Mouse (Mus musculus) neural tube, embryonic 14.5 days (tissue): ENCODE measurements around the gene Tet1. TPM values are rescaled to one million over a fixed set of nuclear protein-coding genes. Genes with fewer than 3 reads are reported as not detected.
"Not testable (repeated sequence)": the region's sequence is repeated elsewhere in the genome, so short reads cannot be mapped to it uniquely, and the experiment has no call there.

Experiments
- ATAC-seq: fragments of 200-750 bp; cut with Nextera tagmentation; 2 replicates; pipeline ENCODE4 v1.8.0; 2017; ENCODE audit warnings: low read depth, mild to moderate bottlenecking, moderate TSS enrichment, moderate library complexity
- H3K27ac ChIP-seq: fragments of 300-500 bp; sonication (generic); 2 replicates; pipeline ENCODE4 v1.5.1; 2014; ENCODE audit warnings: low read depth, mild to moderate bottlenecking, control low read depth, low read length, moderate library complexity, mixed read lengths
- H3K27me3 ChIP-seq: fragments of 300-500 bp; sonication (generic); 2 replicates; pipeline ENCODE4 v1.6.1; 2014; ENCODE audit warnings: low read length; ENCODE audit not compliant: control insufficient read depth, insufficient read depth
- H3K36me3 ChIP-seq: fragments of 300-500 bp; sonication (generic); 2 replicates; pipeline ENCODE4 v1.6.1; 2014; ENCODE audit warnings: low read length, mixed read lengths; ENCODE audit not compliant: control insufficient read depth, insufficient read depth
- H3K4me1 ChIP-seq: fragments of 300-500 bp; sonication (generic); 2 replicates; pipeline ENCODE4 v1.6.1; 2014; ENCODE audit warnings: low read length; ENCODE audit not compliant: control insufficient read depth, insufficient read depth
- H3K4me2 ChIP-seq: fragments of 300-500 bp; sonication (generic); 2 replicates; pipeline ENCODE4 v1.6.1; 2014; ENCODE audit warnings: mild to moderate bottlenecking, low read depth, low read length, control low read depth
- H3K4me3 ChIP-seq: fragments of 300-500 bp; sonication (generic); 2 replicates; pipeline ENCODE4 v1.5.1; 2014; ENCODE audit warnings: low read depth, low read length, control low read depth, mixed read lengths
- H3K9ac ChIP-seq: fragments of 300-500 bp; sonication (generic); replicated peaks from 2 replicates; pipeline ENCODE4 v1.6.1; 2014; ENCODE audit warnings: low read depth, mild to moderate bottlenecking, control low read depth, low read length, mixed read lengths
- H3K9me3 ChIP-seq: fragments of 300-500 bp; sonication (generic); 2 replicates; pipeline ENCODE4 v1.6.1; 2016; ENCODE audit warnings: low read length; ENCODE audit not compliant: control insufficient read depth
- WGBS: fragments of 180-500 bp; shearing (Covaris S2); extraction: QIAGEN DNeasy Blood & Tissue Kit; methylation state at CpG from one replicate; pipeline ENCODE4 v1.1.7; 2014; 5-methylcytosine and 5-hydroxymethylcytosine counted together
- polyA plus RNA-seq: library from polyadenylated mRNA; unstranded; fragments of >200 nt; fragmentation: Nextera tagmentation; extraction: Ambion mirVana; gene quantifications from 2 replicates; pipeline ENCODE4 v1.2.1, GENCODE M21; 2014

The Tet1 gene
- 47.9 and 52.2 TPM in 2 replicates for polyA plus RNA-seq

DNA sequence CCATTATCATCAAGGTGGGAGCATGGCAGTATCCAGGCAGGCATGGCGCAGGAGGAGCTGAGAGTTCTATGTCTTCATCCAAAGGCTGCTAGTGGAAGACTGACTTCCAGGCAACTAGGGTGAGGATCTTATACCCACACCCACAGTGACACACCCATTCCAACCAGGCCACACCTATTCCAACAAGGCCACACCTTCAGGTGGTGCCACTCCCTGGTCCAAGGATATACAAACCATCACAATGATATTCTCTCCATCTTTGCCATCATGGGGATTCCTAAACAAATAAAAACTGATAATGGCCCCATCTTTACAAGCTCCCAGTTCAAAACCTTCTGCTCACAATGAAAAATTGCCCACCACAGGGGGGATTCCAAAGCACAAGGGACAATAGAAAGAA lies at the start of gene Tet1:
Gene Tet1, minus strand, starts transcription at position 101 of the 400 bp plus-strand sequence.
- WGBS, result no CpG with 5 or more reads among the region's 1 CpGs
- H3K4me1 ChIP-seq, H3K9me3 ChIP-seq, H3K9ac ChIP-seq, H3K27me3 ChIP-seq, H3K4me2 ChIP-seq, ATAC-seq, H3K4me3 ChIP-seq, H3K27ac ChIP-seq, H3K36me3 ChIP-seq: not testable (repeated sequence)

DNA sequence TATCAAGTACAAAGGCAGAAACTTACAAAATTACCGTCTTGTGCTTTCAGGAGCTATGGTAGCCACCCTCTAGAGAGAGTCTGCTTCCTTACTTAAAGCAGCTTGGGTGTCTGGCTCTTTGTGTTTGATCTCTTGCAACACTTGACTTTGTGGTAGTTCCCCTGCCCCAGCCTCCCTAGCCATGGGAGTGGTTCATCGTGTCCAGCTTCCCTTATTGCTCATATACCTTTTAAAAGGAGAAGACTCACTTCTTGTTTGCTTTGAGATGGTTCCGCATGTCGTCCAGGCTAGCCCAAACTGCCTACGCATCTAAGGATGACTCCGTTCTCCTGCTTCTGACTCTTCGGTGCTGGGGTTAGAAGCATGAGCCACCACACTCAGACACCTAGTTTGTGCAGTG lies 39.8 kb upstream of the Tet1 start:
- no peak overlapping the region for H3K4me2 ChIP-seq
- peaks cover 5% of the 10 kb centered on the region; the same call in 1 of the 2 replicates for H3K36me3 ChIP-seq
- H3K27me3 ChIP-seq, result no peaks in the 10 kb centered on the region
- no peak overlapping the region for H3K4me3 ChIP-seq
- no peak overlapping the region for H3K27ac ChIP-seq
- WGBS, result 98% methylated on average over 7 of the region's 7 CpGs
- H3K4me1 ChIP-seq, result no peaks in the 10 kb centered on the region
- no peaks in the 10 kb centered on the region for H3K9me3 ChIP-seq
- no peak overlapping the region for H3K9ac ChIP-seq
- ATAC-seq, result no peak

DNA sequence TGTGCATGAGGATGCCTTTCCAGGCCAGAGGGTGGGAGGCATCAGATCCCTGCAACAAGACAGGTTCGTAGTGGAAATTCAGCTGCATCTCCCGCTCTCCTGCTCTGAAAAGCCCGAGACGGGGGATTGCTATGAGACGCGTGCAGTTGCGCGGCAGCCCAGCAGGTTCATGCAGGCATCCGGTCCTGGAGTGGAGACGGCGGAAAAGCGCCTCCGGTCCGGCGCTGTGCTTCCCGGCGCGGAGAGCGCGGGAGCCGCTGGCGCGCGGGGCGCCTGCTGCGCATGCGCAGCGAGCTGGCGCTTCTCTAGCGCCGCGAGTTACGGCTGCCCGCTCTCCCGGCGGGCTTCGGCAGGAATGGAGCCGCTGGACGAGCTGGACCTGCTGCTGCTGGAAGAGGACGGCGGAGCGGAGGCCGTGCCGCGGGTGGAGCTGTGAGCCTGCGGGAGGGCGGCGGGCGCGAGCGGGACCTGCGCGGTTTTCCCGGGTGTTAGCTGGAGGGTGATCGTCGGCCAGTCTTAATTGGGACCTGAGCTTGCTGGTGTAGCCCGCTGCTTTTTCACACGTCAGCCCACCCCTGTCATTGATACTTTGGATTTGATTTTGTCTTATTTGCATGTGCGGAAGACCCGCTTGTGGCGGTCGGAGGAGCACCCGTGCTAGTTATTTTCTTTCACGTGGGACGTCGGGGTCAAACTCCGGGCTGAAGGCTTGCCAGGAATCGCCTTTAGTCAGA lies 38.1 kb upstream of the Tet1 start, which contains the start of gene Dna2:
Gene Dna2, plus strand, starts transcription at position 289 of the 734 bp plus-strand sequence.
- peak; percentile 95 for ATAC-seq
- peak within 1 kb of the TSS; percentile 62 for H3K4me2 ChIP-seq
- whole genome bisulfite sequencing, result under 1% methylated on average over 68 of the region's 68 CpGs
- peak within 1 kb of the TSS; percentile 68 for H3K4me3 ChIP-seq
- no peaks in the 10 kb centered on the region for H3K9me3 ChIP-seq
- H3K27me3 ChIP-seq, result no peaks in the 10 kb centered on the region
- no peaks in the 10 kb centered on the region for H3K4me1 ChIP-seq
- peak within 1 kb of the TSS; percentile 71 for H3K27ac ChIP-seq
- peak within 1 kb of the TSS; percentile 72 for H3K9ac ChIP-seq
- peaks cover 13% of the 10 kb centered on the region for H3K36me3 ChIP-seq

DNA sequence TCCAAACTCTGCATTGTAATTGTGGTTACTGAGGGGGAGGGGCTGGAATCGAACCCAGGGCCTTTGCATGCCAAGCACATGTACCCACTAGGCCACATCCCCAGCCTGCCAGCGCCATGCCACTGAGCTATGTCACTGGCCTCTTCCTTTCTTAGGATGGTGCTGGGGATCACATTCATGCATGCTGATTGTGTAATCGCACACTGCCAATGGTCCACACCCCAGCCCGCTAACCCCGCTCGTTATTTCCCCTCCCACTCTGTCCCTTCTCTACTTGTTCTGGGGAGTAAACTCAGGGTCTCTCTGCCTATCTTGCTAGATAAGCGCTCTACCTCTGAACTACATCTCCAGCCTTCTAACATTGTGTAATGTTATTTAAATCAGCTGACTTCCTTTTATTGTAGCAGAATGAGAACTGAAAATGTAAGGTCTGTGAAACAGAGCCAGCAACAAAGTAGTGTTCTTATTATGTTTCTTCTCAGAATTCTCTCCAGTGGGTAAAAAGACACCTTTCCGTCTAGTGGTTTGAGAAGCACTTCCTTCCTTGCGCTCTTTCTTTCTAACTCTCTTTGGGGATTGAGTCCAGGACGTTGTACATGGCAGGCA lies 36.3 kb upstream of the Tet1 start:
- Histone ChIP-seq H3K4me3 (no peak overlapping the region), H3K27ac (no peak overlapping the region), H3K4me2 (no peak overlapping the region), H3K36me3 (peaks cover 13% of the 10 kb centered on the region), H3K27me3 (no peaks in the 10 kb centered on the region), H3K4me1 (no peaks in the 10 kb centered on the region), H3K9me3 (no peaks in the 10 kb centered on the region), H3K9ac (no peak overlapping the region)
- WGBS, result 91% methylated on average over 10 of the region's 10 CpGs
- ATAC-seq, result no peak

DNA sequence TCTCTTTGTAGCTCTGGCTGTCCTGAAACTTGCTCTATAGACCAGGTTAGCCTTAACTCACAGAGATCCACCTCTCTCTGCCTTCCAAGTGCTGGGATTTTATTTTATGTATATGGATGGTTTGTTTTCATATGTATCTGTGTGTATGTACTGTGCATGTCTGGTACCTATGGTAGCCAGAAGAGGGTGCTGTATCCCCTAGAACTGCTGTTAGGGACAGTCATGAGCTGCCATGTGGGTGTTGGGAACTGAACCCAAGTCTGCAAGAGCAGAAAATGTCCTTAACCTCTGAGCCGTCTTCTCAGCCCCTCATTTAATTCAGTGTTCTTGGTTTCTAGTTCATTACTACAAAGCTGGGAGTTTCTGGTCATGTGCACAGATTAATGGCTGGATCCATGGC lies 23.6 kb upstream of the Tet1 start:
- H3K4me3 ChIP-seq, result no peak overlapping the region

DNA sequence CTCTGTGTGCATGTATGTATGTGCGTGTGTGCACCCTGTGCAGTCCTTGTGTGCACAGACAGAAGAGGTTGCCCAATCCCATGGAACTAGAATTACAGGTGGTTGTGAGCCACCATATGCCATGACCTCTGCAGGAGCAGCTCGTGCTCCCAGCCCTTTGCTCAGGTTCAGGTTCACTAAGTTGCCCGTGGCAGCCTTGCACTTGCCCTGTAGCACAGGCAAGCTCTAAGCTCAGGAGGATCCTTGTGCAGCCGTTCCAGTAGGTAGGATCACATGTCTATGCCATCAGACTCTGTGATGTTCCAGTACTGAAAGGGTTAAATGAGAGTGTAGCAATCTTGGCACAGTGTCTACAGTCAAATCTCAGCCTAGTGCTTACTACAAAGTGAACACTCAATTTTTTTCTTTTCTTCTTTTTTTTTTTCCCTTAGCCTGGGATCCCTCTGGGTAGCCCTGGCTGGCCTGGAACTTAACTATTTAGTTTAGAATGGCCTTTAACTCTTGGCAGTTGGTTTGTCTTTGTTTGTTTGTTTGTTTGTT lies 15.4 kb upstream of the Tet1 start:
- no peak overlapping the region for H3K4me2 ChIP-seq
- H3K36me3 ChIP-seq, result peaks cover 9% of the 10 kb centered on the region; the same call in 1 of the 2 replicates
- no peaks in the 10 kb centered on the region for H3K27me3 ChIP-seq
- ATAC-seq, result no peak
- H3K4me3 ChIP-seq, result no peak overlapping the region
- no peaks in the 10 kb centered on the region; the same call in 1 of the 2 replicates for H3K4me1 ChIP-seq
- 94% methylated on average over 4 of the region's 4 CpGs for WGBS
- no peaks in the 10 kb centered on the region for H3K9me3 ChIP-seq
- no peak overlapping the region for H3K9ac ChIP-seq
- H3K27ac ChIP-seq, result no peak overlapping the region

More for the DNA sequence above, 23.6 kb upstream of the Tet1 start:
- H3K4me2 ChIP-seq, result no peak overlapping the region
- no peaks in the 10 kb centered on the region for H3K9me3 ChIP-seq
- no peaks in the 10 kb centered on the region for H3K27me3 ChIP-seq
- H3K36me3 ChIP-seq, result peaks cover 21% of the 10 kb centered on the region
- no peak for ATAC-seq
- no peaks in the 10 kb centered on the region for H3K4me1 ChIP-seq
- WGBS, result 96% methylated on average over 1 of the region's 1 CpGs
- H3K9ac ChIP-seq, result no peak overlapping the region
- H3K27ac ChIP-seq, result no peak overlapping the region

DNA sequence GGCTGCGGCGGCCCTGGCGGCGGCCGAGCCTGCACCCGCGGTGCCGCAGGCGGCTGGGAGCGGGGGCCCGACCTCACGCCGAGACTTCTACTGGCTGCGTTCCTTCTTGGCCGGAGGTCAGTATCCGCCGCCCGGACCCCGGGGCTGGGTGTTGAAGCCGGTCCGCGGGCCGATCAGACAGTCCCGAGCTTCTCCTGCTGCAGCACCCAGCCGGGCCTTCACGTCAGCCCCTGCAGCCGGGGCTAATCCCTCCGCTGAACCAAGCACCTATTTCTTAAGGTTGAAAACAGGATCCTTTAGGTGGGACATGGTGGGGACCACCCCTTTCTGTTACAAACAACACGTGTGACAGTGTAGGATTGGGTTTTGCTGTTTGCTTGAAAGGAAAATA lies 12.0 kb upstream of the Tet1 start:
- Histone ChIP-seq H3K27me3 (no peaks in the 10 kb centered on the region), H3K36me3 (no peaks in the 10 kb centered on the region), H3K4me2 (peak overlapping the region; percentile 94), H3K27ac (peak overlapping the region; percentile 85), H3K9me3 (no peaks in the 10 kb centered on the region), H3K4me3 (peak overlapping the region; percentile 97), H3K4me1 (no peaks in the 10 kb centered on the region; the same call in 1 of the 2 replicates), H3K9ac (peak overlapping the region; percentile 95)
- WGBS, result under 1% methylated on average over 29 of the region's 29 CpGs
- ATAC-seq, result peak; percentile 76

DNA sequence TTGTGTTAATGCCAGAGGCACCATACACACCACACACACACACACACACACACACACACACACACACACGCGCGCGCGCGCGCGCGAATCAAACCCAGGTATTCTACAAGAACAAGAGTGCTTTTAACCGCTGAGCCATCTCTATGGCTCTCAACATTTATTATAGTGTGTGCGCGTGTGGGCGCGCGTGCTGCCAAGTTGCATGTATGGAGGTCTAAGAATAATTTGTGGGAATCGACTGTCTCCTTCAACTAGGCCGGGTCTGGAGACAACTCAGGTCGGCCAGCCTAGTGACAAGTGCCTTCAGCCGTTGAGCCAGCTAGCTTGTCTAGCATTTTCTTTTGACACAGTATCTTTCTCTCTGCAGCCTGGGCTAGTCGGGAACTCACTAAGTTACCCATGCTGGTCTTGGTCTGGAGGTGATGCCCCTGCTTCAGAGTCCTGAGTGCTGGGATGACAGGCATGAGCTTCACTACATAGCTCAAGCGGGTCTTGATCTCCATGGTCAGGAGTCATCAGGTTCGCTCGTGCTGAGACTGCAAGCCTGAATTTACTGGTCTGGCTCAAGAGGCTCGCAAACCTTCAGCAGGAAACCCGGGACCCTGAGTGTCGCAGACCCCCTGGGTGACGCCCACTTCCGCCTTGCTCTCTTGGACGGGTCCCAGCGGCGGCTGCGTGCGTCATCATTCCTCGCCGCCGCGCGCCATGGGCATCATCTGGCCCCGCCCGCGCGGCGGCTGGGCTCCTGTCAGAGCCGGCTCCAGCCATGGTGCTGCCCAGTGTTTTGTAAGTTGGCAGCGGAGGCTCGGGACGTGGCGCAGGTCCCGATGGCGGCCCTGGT lies 11.3 kb upstream of the Tet1 start, which contains the start of gene Slc25a16:
Gene Slc25a16, plus strand, starts transcription at position 709 of the 841 bp plus-strand sequence.
- Histone ChIP-seq H3K27ac (peak within 1 kb of the TSS; percentile 85), H3K4me1 (no peaks in the 10 kb centered on the region; the same call in 1 of the 2 replicates), H3K4me2 (peak within 1 kb of the TSS; percentile 94), H3K9me3 (no peaks in the 10 kb centered on the region), H3K36me3 (no peaks in the 10 kb centered on the region), H3K4me3 (peak within 1 kb of the TSS; percentile 97), H3K27me3 (no peaks in the 10 kb centered on the region), H3K9ac (peak within 1 kb of the TSS; percentile 95)
- 9% methylated on average over 50 of the region's 50 CpGs for WGBS
- ATAC-seq, result peak; percentile 97
